Mouse (Mus musculus): Measurements from ENCODE around the gene Akr7a5. TPM values are rescaled to one million over a fixed set of nuclear protein-coding genes. Genes with fewer than 3 reads are reported as not detected.
A peak's percentile ranks its signal among the peaks of the same experiment; 100 is the strongest.

Akr7a5 gene
- 60.0 and 61.4 TPM in 2 replicates for polyA plus RNA-seq (2015; fragmentation: Nextera tagmentation; extraction: Ambion mirVana)

GRCm38 (mm10) chr4:139310171-139310898 is at the start of gene Akr7a5, which contains the start of gene Pqlc2:
Gene Akr7a5 (plus strand): TSS chr4:139310744.
Gene Pqlc2 (minus strand): TSS chr4:139310708.
- 2% methylated on average over 53 of the region's 63 CpGs for WGBS
- Histone ChIP-seq H3K4me2 (replicated peaks; ENCODE audit: low read depth, low read length) (peak within 1 kb of the TSS; percentile 94), H3K27me3 (replicated peaks; ENCODE audit: insufficient read depth, low read length) (no peaks in the 10 kb centered on the region), H3K9me3 (ENCODE audit: low read length) (no peaks in the 10 kb centered on the region), H3K9ac (replicated peaks; ENCODE audit: low read depth) (peak within 1 kb of the TSS; percentile 75), H3K27ac (ENCODE audit: low read length) (peak within 1 kb of the TSS; percentile 69), H3K4me1 (ENCODE audit: insufficient read depth, low read depth, low read length) (peaks cover 7% of the 10 kb centered on the region; the same call in 1 of the 2 replicates), H3K4me3 (ENCODE audit: low read depth, low read length) (peak within 1 kb of the TSS; percentile 81), H3K36me3 (ENCODE audit: insufficient read depth, low read length) (0 out of 2 replicates have a peak, but pooled peaks cover 6% of the 10 kb centered on the region)
- TF ChIP-seq CTCF (IDR thresholded peaks at IDR 0.05) (peak; percentile 40), EP300 (IDR thresholded peaks at IDR 0.05) (no peak)
- peak; percentile 95 for DNase-seq (ENCODE audit: low spot score)
- ATAC-seq: peak; percentile 93

- no peak for DNase-seq (ENCODE audit: low spot score)
- WGBS: 88% methylated on average over 6 of the region's 6 CpGs
- H3K36me3 ChIP-seq (ENCODE audit: insufficient read depth, low read length): peaks cover 48% of the 10 kb centered on the region
- H3K4me1 ChIP-seq (ENCODE audit: insufficient read depth, low read depth, low read length): peaks cover 5% of the 10 kb centered on the region; the same call in 1 of the 2 replicates
- TF ChIP-seq EP300 (IDR thresholded peaks at IDR 0.05) (no peak), CTCF (IDR thresholded peaks at IDR 0.05) (no peak)
- ATAC-seq: no peak
- no peaks in the 10 kb centered on the region for H3K27me3 ChIP-seq (replicated peaks; ENCODE audit: insufficient read depth, low read length)
- no peak overlapping the region for H3K27ac ChIP-seq (ENCODE audit: low read length)
- no peak overlapping the region for H3K9ac ChIP-seq (replicated peaks; ENCODE audit: low read depth)
- H3K4me2 ChIP-seq (replicated peaks; ENCODE audit: low read depth, low read length): no peak overlapping the region
- no peak overlapping the region for H3K4me3 ChIP-seq (ENCODE audit: low read depth, low read length)
- no peaks in the 10 kb centered on the region for H3K9me3 ChIP-seq (ENCODE audit: low read length)
These were observed 47.6 kb upstream of the Akr7a5 start for GRCm38 (mm10) chr4:139262981-139263380.

GRCm38 (mm10) chr4:139265783-139266499 is 44.6 kb upstream of the Akr7a5 start:
- H3K4me2 ChIP-seq (replicated peaks; ENCODE audit: low read depth, low read length): no peak overlapping the region
- H3K4me3 ChIP-seq (ENCODE audit: low read depth, low read length): no peak overlapping the region
- DNase-seq (ENCODE audit: low spot score): no peak
- TF ChIP-seq EP300 (IDR thresholded peaks at IDR 0.05): no peak
- TF ChIP-seq CTCF (IDR thresholded peaks at IDR 0.05): no peak
- peaks cover 43% of the 10 kb centered on the region for H3K36me3 ChIP-seq (ENCODE audit: insufficient read depth, low read length)
- 86% methylated on average over 13 of the region's 13 CpGs for WGBS
- H3K27ac ChIP-seq (ENCODE audit: low read length): no peak overlapping the region
- no peak for ATAC-seq
- H3K4me1 ChIP-seq (ENCODE audit: insufficient read depth, low read depth, low read length): no peaks in the 10 kb centered on the region
- no peaks in the 10 kb centered on the region for H3K27me3 ChIP-seq (replicated peaks; ENCODE audit: insufficient read depth, low read length)
- H3K9ac ChIP-seq (replicated peaks; ENCODE audit: low read depth): no peak overlapping the region
- no peaks in the 10 kb centered on the region for H3K9me3 ChIP-seq (ENCODE audit: low read length)

- DNase-seq (ENCODE audit: low spot score) (no peak), ATAC-seq (no peak)
- H3K36me3 ChIP-seq (ENCODE audit: insufficient read depth, low read length): peaks cover 43% of the 10 kb centered on the region
- no peak overlapping the region for H3K4me2 ChIP-seq (replicated peaks; ENCODE audit: low read depth, low read length)
- no peaks in the 10 kb centered on the region for H3K27me3 ChIP-seq (replicated peaks; ENCODE audit: insufficient read depth, low read length)
- no peak overlapping the region for H3K27ac ChIP-seq (ENCODE audit: low read length)
- no peak overlapping the region for H3K9ac ChIP-seq (replicated peaks; ENCODE audit: low read depth)
- H3K9me3 ChIP-seq (ENCODE audit: low read length): no peaks in the 10 kb centered on the region
- WGBS: 90% methylated on average over 7 of the region's 7 CpGs
- no peak overlapping the region for H3K4me3 ChIP-seq (ENCODE audit: low read depth, low read length)
- TF ChIP-seq EP300 (IDR thresholded peaks at IDR 0.05) (no peak), CTCF (IDR thresholded peaks at IDR 0.05) (no peak)
- no peaks in the 10 kb centered on the region for H3K4me1 ChIP-seq (ENCODE audit: insufficient read depth, low read depth, low read length)
These were observed 44.1 kb upstream of the Akr7a5 start for GRCm38 (mm10) chr4:139266500-139266865.

- WGBS: 66% methylated on average over 3 of the region's 3 CpGs
- DNase-seq (ENCODE audit: low spot score) (no peak), ATAC-seq (no peak)
- Histone ChIP-seq H3K4me3 (ENCODE audit: low read depth, low read length) (no peak overlapping the region), H3K9me3 (ENCODE audit: low read length) (no peaks in the 10 kb centered on the region), H3K4me1 (ENCODE audit: insufficient read depth, low read depth, low read length) (no peaks in the 10 kb centered on the region), H3K4me2 (replicated peaks; ENCODE audit: low read depth, low read length) (no peak overlapping the region), H3K27me3 (replicated peaks; ENCODE audit: insufficient read depth, low read length) (no peaks in the 10 kb centered on the region), H3K36me3 (ENCODE audit: insufficient read depth, low read length) (peaks cover 34% of the 10 kb centered on the region), H3K27ac (ENCODE audit: low read length) (no peak overlapping the region), H3K9ac (replicated peaks; ENCODE audit: low read depth) (no peak overlapping the region)
- TF ChIP-seq CTCF (IDR thresholded peaks at IDR 0.05): no peak
- no peak for TF ChIP-seq EP300 (IDR thresholded peaks at IDR 0.05)
These were observed 43.2 kb upstream of the Akr7a5 start for GRCm38 (mm10) chr4:139267335-139267734.

- Histone ChIP-seq H3K27ac (ENCODE audit: low read length) (no peak overlapping the region), H3K4me3 (ENCODE audit: low read depth, low read length) (no peak overlapping the region), H3K4me2 (replicated peaks; ENCODE audit: low read depth, low read length) (no peak overlapping the region), H3K27me3 (replicated peaks; ENCODE audit: insufficient read depth, low read length) (no peaks in the 10 kb centered on the region), H3K4me1 (ENCODE audit: insufficient read depth, low read depth, low read length) (no peaks in the 10 kb centered on the region), H3K9me3 (ENCODE audit: low read length) (no peaks in the 10 kb centered on the region), H3K9ac (replicated peaks; ENCODE audit: low read depth) (no peak overlapping the region), H3K36me3 (ENCODE audit: insufficient read depth, low read length) (peaks cover 25% of the 10 kb centered on the region)
- no peak for ATAC-seq
- no peak for DNase-seq (ENCODE audit: low spot score)
- TF ChIP-seq CTCF (IDR thresholded peaks at IDR 0.05) (no peak), EP300 (IDR thresholded peaks at IDR 0.05) (no peak)
- 86% methylated on average over 1 of the region's 1 CpGs for WGBS
These were observed 42.3 kb upstream of the Akr7a5 start for GRCm38 (mm10) chr4:139268242-139268641.
